8 mouse cellular contexts compared by ENCODE assay signal in genomic region chr2:163675144-163675619, GRCm38 (mm10). TPM values are rescaled to one million over a fixed set of nuclear protein-coding genes. Genes with fewer than 3 reads are reported as not detected.
A peak's percentile ranks its signal among the peaks of the same experiment; 100 is the strongest.
DNase-seq lines count a peak whose midpoint lies in the region; ATAC-seq and TF ChIP-seq lines count a peak whose summit lies in the region.

No protein-coding gene starts in this region.

- no peaks in the 10 kb centered on the region for H3K9me3 ChIP-seq in intestine, embryonic 15.5 days
- H3K9me3 ChIP-seq in stomach, postnatal 0 days (ENCODE audit: control insufficient read depth, low read length) = no peaks in the 10 kb centered on the region

- peak; percentile 71 for ATAC-seq in Patski
- peak; percentile 84 for ATAC-seq in intestine, embryonic 15.5 days
- peak; percentile 81 for ATAC-seq in stomach, postnatal 0 days (ENCODE audit: low FRiP score, low TSS enrichment)

- TF ChIP-seq CTCF in Patski (IDR thresholded peaks at IDR 0.05) = no peak
- TF ChIP-seq CTCF in stomach, postnatal 0 days (IDR thresholded peaks at IDR 0.05; ENCODE audit: low read depth) = no peak

- no peak overlapping the region for H3K4me3 ChIP-seq in intestine, embryonic 15.5 days (replicated peaks)
- no peak overlapping the region for H3K4me3 ChIP-seq in stomach, postnatal 0 days (ENCODE audit: low read depth, low read length)

- POLR2A ChIA-PET in Patski (lab: Charles Lee) = interaction anchor here (0.6 kb wide), 2 partner anchors 71 to 786 kb away, joined by 3 read pairs; no protein-coding TSS in a partner anchor

- no peak for TF ChIP-seq EP300 in stomach, postnatal 0 days (optimal IDR thresholded peaks at IDR 0.05)

- H3K9ac ChIP-seq in intestine, embryonic 15.5 days = no peak overlapping the region
- no peak overlapping the region; the same call in 1 of the 2 replicates for H3K9ac ChIP-seq in stomach, postnatal 0 days (ENCODE audit: low read length)

- in situ Hi-C loops in Patski (cut with MboI; ENCODE audit: low pct_unique_long_range_greater_than_20kb) = no loop called here

- peaks cover 33% of the 10 kb centered on the region for H3K4me1 ChIP-seq in intestine, embryonic 15.5 days (replicated peaks)
- H3K4me1 ChIP-seq in stomach, postnatal 0 days (replicated peaks; ENCODE audit: control insufficient read depth, insufficient read depth) = peaks cover 11% of the 10 kb centered on the region; the same call in 1 of the 2 replicates

- H3K27ac ChIP-seq in intestine, embryonic 15.5 days = peak overlapping the region; percentile 76
- H3K27ac ChIP-seq in stomach, postnatal 0 days (replicated peaks) = peak overlapping the region; percentile 79

- 31% methylated on average over 5 of the region's 5 CpGs for WGBS in intestine, embryonic 15.5 days
- 24% methylated on average over 5 of the region's 5 CpGs for WGBS in stomach, postnatal 0 days

- H3K27me3 ChIP-seq in Patski = no peaks in the 10 kb centered on the region
- no peaks in the 10 kb centered on the region for H3K27me3 ChIP-seq in intestine, embryonic 15.5 days (replicated peaks)
- no peaks in the 10 kb centered on the region for H3K27me3 ChIP-seq in stomach, postnatal 0 days (ENCODE audit: control insufficient read depth, insufficient read depth, low read length)

- CTCF ChIA-PET in Patski (lab: Charles Lee) = interaction anchor here (1.6 to 3.1 kb wide), 2 partner anchors 16 kb away, joined by 4 to 15 read pairs; partner anchors contain the start of gene Pkig

- no peaks in the 10 kb centered on the region for H3K36me3 ChIP-seq in intestine, embryonic 15.5 days
- no peaks in the 10 kb centered on the region for H3K36me3 ChIP-seq in stomach, postnatal 0 days (ENCODE audit: control insufficient read depth, insufficient read depth, low read length)

- peak overlapping the region; percentile 27; the same call in 1 of the 2 replicates for H3K4me2 ChIP-seq in intestine, embryonic 15.5 days (replicated peaks)
- peak overlapping the region; percentile 18 for H3K4me2 ChIP-seq in stomach, postnatal 0 days (replicated peaks; ENCODE audit: low read depth)

- DNase-seq in layer of hippocampus, adult 11-12 months (ENCODE audit: low spot score) = peak; percentile 40
- no peak for DNase-seq in layer of hippocampus, postnatal 10 days (ENCODE audit: low spot score in 2 of 2)
- DNase-seq in Patski (ENCODE audit: low read depth, low spot score) = peak; percentile 80
- DNase-seq in cerebellum, postnatal 10 days = peak; percentile 35 to 41
- DNase-seq in stomach, postnatal 0 days (ENCODE audit: low spot score) = peak; percentile 22
- DNase-seq in spleen, postnatal 4 days (ENCODE audit: low spot score in 2 of 2) = no peak
- DNase-seq in urinary bladder, postnatal 36 days (ENCODE audit: low spot score in 2 of 2) = no peak

RNA-seq across cellular contexts. Expression of gene Pkig, which starts 17.0 kb away (rescaled TPM):
- 10 to 100 TPM; 75.4 to 87.8 TPM for total RNA-seq in layer of hippocampus, postnatal 10 days (2021)
- 87.0 TPM for polyA plus RNA-seq in Patski (2021)
- polyA plus RNA-seq in intestine, embryonic 15.5 days (2015; fragmentation: Nextera tagmentation; extraction: Ambion mirVana) = 113 and 122 TPM in 2 replicates
- 60.9 and 66.3 TPM in 2 replicates for polyA plus RNA-seq in stomach, postnatal 0 days (2015; fragmentation: Nextera tagmentation; extraction: Ambion mirVana)

RNA-seq across cellular contexts. Expression of gene Serinc3, which starts 30.3 kb away (rescaled TPM):
- 100 to 1,000 TPM; 168 to 196 TPM for total RNA-seq in layer of hippocampus, postnatal 10 days (2021)
- 238 TPM for polyA plus RNA-seq in Patski (2021)
- 45.3 and 47.1 TPM in 2 replicates for polyA plus RNA-seq in intestine, embryonic 15.5 days (2015; fragmentation: Nextera tagmentation; extraction: Ambion mirVana)
- polyA plus RNA-seq in stomach, postnatal 0 days (2015; fragmentation: Nextera tagmentation; extraction: Ambion mirVana) = 35.8 and 36.4 TPM in 2 replicates

Comparison
In these comparisons a context has a peak if more than half of its experiments do, and no peak if none do; other contexts are left out.
1. DNase-seq: peak in layer of hippocampus, adult 11-12 months (single experiment), Patski (single experiment), cerebellum, postnatal 10 days (2 of 2) and stomach, postnatal 0 days (single experiment); none in layer of hippocampus, postnatal 10 days (0 of 2), spleen, postnatal 4 days (0 of 2) and urinary bladder, postnatal 36 days (0 of 2).
2. Peak in every context shown above with its lines, with median percentiles within 50 percentile points of each other: ATAC-seq.